Mouse (Mus musculus) gastrocnemius, adult 2 months (tissue): ENCODE results near the gene Lamp1. TPM values are rescaled to one million over a fixed set of nuclear protein-coding genes. Genes with fewer than 3 reads are reported as not detected.
A peak's percentile ranks its signal among the peaks of the same experiment; 100 is the strongest.

Experiments used
- DNase-seq: peaks from one replicate; pipeline ENCODE4 v3.0.0; 2022
- H3K27ac ChIP-seq: fragments of 200-600 bp; 2 replicates; pipeline ENCODE4 v1.8.1; 2022; ENCODE audit warnings: mild to moderate bottlenecking
- H3K4me3 ChIP-seq: fragments of 200-600 bp; 2 replicates; pipeline ENCODE4 v1.8.1; 2022; ENCODE audit warnings: mild to moderate bottlenecking, moderate library complexity
- CTCF ChIP-seq: fragments of 200-600 bp; IDR thresholded peaks from 2 replicates; pipeline ENCODE4 v1.8.1; 2022; ENCODE audit warnings: antibody characterized with exemption, mild to moderate bottlenecking, moderate library complexity
- intact Hi-C: fragments of 180-260 bp; cut with DNase I; formaldehyde crosslinking; loops from one replicate; pipeline ENCODE4 v1.15.1; 2025
- microRNA-seq: library from miRNA; unstranded; fragments of <30 nt; microRNA quantifications from one replicate; pipeline ENCODE4 v1.2.0, GENCODE M21; 2021
- total RNA-seq, 2 experiments: library from RNA; stranded (reverse); gene quantifications; 2 replicates each; pipeline ENCODE4 v1.2.3; 2021

Lamp1 gene
- total RNA-seq, 2 experiments from 2014 or later: 378 to 400 TPM

DNA sequence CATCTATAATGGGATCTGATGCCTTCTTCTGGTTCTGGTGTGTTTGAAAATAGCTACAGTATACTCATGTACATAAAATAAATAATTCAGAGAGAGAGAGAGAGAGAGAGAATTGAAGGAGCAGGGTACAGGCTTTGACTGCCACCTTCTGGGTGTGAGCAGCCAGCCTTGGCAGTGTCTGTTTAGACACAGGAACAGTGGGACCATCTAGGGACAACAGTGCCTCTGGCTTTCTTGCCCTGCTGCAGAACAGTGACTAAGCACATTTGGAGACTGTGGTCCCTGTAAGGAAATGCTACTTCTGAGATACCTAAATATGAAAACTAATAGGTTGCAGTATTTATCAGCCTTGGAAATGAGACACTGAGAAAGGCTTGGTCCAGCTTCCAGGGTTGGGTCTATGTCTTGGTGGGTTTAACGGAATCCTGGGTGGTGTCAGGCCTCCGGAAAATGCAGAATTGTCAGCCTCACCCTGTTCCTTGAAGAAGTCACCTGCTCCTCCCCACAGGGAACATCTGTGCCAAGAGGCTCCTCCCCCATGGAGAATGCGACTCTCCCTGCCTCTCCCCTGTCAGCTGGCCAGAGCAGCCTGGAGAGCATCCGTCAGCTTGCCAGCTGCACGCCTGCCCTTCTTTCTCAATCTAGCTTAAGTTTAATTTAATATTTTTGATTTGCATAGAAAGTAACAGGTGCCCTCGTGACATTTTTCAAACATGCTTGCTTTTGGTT, 49.8 kb downstream of the Lamp1 start:
- Histone ChIP-seq H3K4me3 (peak overlapping the region; percentile 49), H3K27ac (peak overlapping the region; percentile 97)
- peak; percentile 70 for TF ChIP-seq CTCF
- intact Hi-C loops: loop anchor here (1.0 to 2.0 kb wide), 3 partner anchors 45 to 104 kb away; partner anchors contain the start of genes Cul4a, Lamp1 and Pcid2
- DNase-seq: peak; percentile 92

- H3K27ac ChIP-seq: peak overlapping the region; percentile 97
- intact Hi-C loops: loop anchor here (1.0 to 5.0 kb wide), 4 partner anchors 44 to 105 kb away; partner anchors contain the start of genes Cul4a, Lamp1 and Pcid2
- DNase-seq: peak; percentile 70
- no peak for TF ChIP-seq CTCF
- peak overlapping the region; percentile 49 for H3K4me3 ChIP-seq
These were observed 50.8 kb downstream of the Lamp1 start for GRCm38 (mm10) chr8:13209770-13210169.

- peak; percentile 95 for DNase-seq
- Histone ChIP-seq H3K4me3 (peak overlapping the region; percentile 9; the same call in 1 of the 2 replicates), H3K27ac (peak overlapping the region; percentile 92)
- peak; percentile 89 for TF ChIP-seq CTCF
- intact Hi-C loops: loop anchor here (1.0 to 5.0 kb wide), 3 partner anchors 64 to 235 kb away; no protein-coding TSS in a partner anchor
These were observed 54.7 kb downstream of the Lamp1 start for GRCm38 (mm10) chr8:13213479-13214268.

DNA sequence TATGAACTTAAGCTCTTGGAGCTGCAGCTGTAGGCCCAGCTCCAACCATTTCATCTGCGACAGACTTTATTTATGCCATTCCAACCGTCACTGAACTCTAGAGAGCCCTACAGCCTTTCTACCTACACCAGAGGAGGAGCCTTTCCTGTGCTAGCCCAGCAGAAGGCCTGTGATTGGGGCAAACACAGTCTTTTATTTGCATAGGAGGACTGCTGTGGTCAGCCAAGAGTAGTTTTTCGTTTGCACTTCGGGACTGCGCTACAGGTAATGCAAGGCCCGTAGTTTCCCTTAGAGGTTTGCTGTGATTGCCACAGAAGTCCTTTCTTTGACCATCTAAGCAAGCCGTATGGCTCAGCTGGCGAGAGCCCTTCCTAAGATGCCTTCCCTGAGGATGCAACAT, 57.4 kb downstream of the Lamp1 start:
- intact Hi-C loops: no loop called here
- peak; percentile 11 for DNase-seq
- no peak for TF ChIP-seq CTCF
- no peak overlapping the region for H3K4me3 ChIP-seq
- peak overlapping the region; percentile 40; the same call in 1 of the 2 replicates for H3K27ac ChIP-seq

- H3K4me3 ChIP-seq: no peak overlapping the region
- H3K27ac ChIP-seq: peak overlapping the region; percentile 40; the same call in 1 of the 2 replicates
- DNase-seq: peak; percentile 20
- TF ChIP-seq CTCF: no peak
- intact Hi-C loops: no loop called here
These were observed 58.1 kb downstream of the Lamp1 start for GRCm38 (mm10) chr8:13217093-13217492.

GRCm38 (mm10) chr8:13217986-13218385, 59.0 kb downstream of the Lamp1 start:
- intact Hi-C loops: no loop called here
- Histone ChIP-seq H3K27ac (no peak overlapping the region), H3K4me3 (no peak overlapping the region)
- no peak for TF ChIP-seq CTCF
- DNase-seq: peak; percentile 1

DNA sequence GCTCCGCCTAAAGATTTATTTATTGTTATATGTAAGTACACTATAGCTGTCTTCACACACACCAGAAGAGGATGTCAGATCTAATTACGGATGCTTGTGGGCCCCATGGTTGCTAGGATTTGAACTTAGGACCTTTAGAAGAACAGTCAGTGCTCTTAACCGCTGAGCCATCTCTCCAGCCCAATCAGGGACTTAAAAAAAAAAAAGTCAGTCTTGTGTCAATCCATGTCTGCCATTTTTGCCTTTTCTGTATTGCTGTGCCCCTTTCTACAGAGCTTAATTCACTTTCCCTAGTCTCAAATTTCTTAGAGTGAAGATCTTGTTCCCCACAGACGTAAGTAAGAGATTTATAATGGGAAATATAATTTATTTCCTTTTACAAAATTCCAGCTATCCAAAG, 59.5 kb downstream of the Lamp1 start:
- intact Hi-C loops: no loop called here
- DNase-seq: no peak
- Histone ChIP-seq H3K4me3 (no peak overlapping the region), H3K27ac (no peak overlapping the region)
- TF ChIP-seq CTCF: no peak

- intact Hi-C loops: no loop called here
These were observed 65.5 kb downstream of the Lamp1 start for GRCm38 (mm10) chr8:13224426-13224825.

More at GRCm38 (mm10) chr8:13224426-13224825, 65.5 kb downstream of the Lamp1 start:
- Histone ChIP-seq H3K4me3 (no peak overlapping the region), H3K27ac (no peak overlapping the region)
- no peak for TF ChIP-seq CTCF
- peak; percentile 17 for DNase-seq

Small RNA genes lying within 50 kb of the gene (microRNA-seq; reads per million reads assigned to microRNA genes)
- gene Mir1968 (24.6 reads per million, percentile 20 among the genes with 10 or more reads in this experiment), gene Mir7065 (not detected)

Other genes starting within 250 kb of the Lamp1 start
- gene F7, start 133.1 kb upstream of the Lamp1 start, total RNA-seq: not detected
- gene F10, start 121.9 kb upstream of the Lamp1 start, total RNA-seq: not detected
- gene Proz, start 98.2 kb upstream of the Lamp1 start, total RNA-seq: not detected
- gene Pcid2, start 53.7 kb upstream of the Lamp1 start, total RNA-seq: 1 to 10 TPM; 7.4 to 7.7 TPM
- gene Cul4a, start 53.5 kb upstream of the Lamp1 start, total RNA-seq: 10 to 100 TPM; 67.6 to 68.5 TPM
- 10 to 100 TPM in 1 of 2 experiments, 1 to 10 TPM in 1; 9.7 to 20.6 TPM for gene Grtp1, start 41.5 kb downstream of the Lamp1 start, total RNA-seq
- gene Adprhl1, start 95.0 kb downstream of the Lamp1 start, total RNA-seq: 100 to 1,000 TPM in 1 of 2 experiments, 10 to 100 TPM in 1; 44.7 to 101 TPM
- 10 to 100 TPM; 76.5 to 87.0 TPM for gene Dcun1d2, start 129.0 kb downstream of the Lamp1 start, total RNA-seq
- gene Tmco3, start 129.0 kb downstream of the Lamp1 start, total RNA-seq: 10 to 100 TPM; 11.3 to 15.8 TPM
- gene Tfdp1, start 179.6 kb downstream of the Lamp1 start, total RNA-seq: 10 to 100 TPM; 56.8 to 60.3 TPM
- not detected for gene Atp4b, start 237.7 kb downstream of the Lamp1 start, total RNA-seq
- not detected for gene Grk1, start 245.9 kb downstream of the Lamp1 start, total RNA-seq